Mouse (Mus musculus) megakaryocyte, embryonic 14.5 days (primary cell): ENCODE results near the gene Serpina6.

Experiments
- FLI1 ChIP-seq: IDR thresholded peaks from 2 replicates; pipeline ENCODE4 v1.6.1; 2012; ENCODE audit warnings: low read length, inconsistent platforms, mixed read lengths
- GATA1 ChIP-seq: IDR thresholded peaks from 3 replicates; pipeline ENCODE4 v1.6.1; 2012; ENCODE audit warnings: mixed read lengths, low read length, inconsistent platforms, borderline replicate concordance

GRCm38 (mm10) chr12:103681739-103682138 lies 24.7 kb upstream of the Serpina6 start:
- TF ChIP-seq GATA1 (no peak), FLI1 (no peak)
